8 mouse cellular contexts compared by ENCODE assay signal in the genomic region with DNA sequence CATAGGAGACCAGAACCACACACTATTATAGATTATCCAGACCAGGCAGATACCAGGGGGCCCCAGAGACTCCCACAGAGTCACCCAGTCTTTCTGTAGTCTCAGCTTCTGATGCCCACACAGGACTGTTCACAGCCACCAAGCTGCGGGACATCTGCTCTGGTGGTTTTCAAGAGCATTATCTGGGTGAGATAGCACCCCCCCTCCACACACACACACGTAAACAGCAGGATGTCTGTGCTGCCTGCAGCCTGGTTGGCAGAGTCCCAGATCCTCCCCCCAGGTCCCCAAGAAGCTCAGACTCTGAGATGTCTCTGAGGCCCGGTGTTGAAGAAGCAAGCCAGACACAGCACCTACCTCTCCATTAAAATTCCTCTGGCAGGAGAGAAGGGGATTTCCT. TPM values are rescaled to one million over a fixed set of nuclear protein-coding genes. Genes with fewer than 3 reads are reported as not detected.
A peak's percentile ranks its signal among the peaks of the same experiment; 100 is the strongest.
DNase-seq lines count a peak whose midpoint lies in the region; ATAC-seq and TF ChIP-seq lines count a peak whose summit lies in the region.

No protein-coding gene starts in this region.

- no peaks in the 10 kb centered on the region for H3K9me3 ChIP-seq in midbrain, embryonic 10.5 days (replicated peaks)
- H3K9me3 ChIP-seq in midbrain, postnatal 0 days (ENCODE audit: low read length): no peaks in the 10 kb centered on the region
- no peaks in the 10 kb centered on the region for H3K9me3 ChIP-seq in stomach, postnatal 0 days (ENCODE audit: control insufficient read depth, low read length)
- H3K9me3 ChIP-seq in hindbrain, embryonic 14.5 days (ENCODE audit: control insufficient read depth, low read length): no peaks in the 10 kb centered on the region

- TF ChIP-seq EP300 in stomach, postnatal 0 days (optimal IDR thresholded peaks at IDR 0.05): no peak

- WGBS in midbrain, embryonic 10.5 days: 73% methylated on average over 3 of the region's 3 CpGs
- 58% methylated on average over 3 of the region's 3 CpGs for WGBS in midbrain, postnatal 0 days
- WGBS in stomach, postnatal 0 days: 33% methylated on average over 3 of the region's 3 CpGs
- 59% methylated on average over 3 of the region's 3 CpGs for WGBS in hindbrain, embryonic 14.5 days

- H3K36me3 ChIP-seq in midbrain, embryonic 10.5 days: no peaks in the 10 kb centered on the region
- H3K36me3 ChIP-seq in midbrain, postnatal 0 days (ENCODE audit: insufficient read depth, low read length): no peaks in the 10 kb centered on the region
- H3K36me3 ChIP-seq in stomach, postnatal 0 days (ENCODE audit: control insufficient read depth, insufficient read depth, low read length): no peaks in the 10 kb centered on the region
- no peaks in the 10 kb centered on the region for H3K36me3 ChIP-seq in hindbrain, embryonic 14.5 days (replicated peaks; ENCODE audit: control insufficient read depth, insufficient read depth)

- peak; percentile 45 for DNase-seq in gastrocnemius, postnatal 10 days
- DNase-seq in gastrocnemius, postnatal 25 days: no peak
- no peak for DNase-seq in midbrain, embryonic 10.5 days (ENCODE audit: low spot score)
- DNase-seq in midbrain, postnatal 0 days (ENCODE audit: low spot score): no peak
- peak; percentile 40 for DNase-seq in induced T-regulatory cell, adult 2 months (ENCODE audit: low read depth)
- no peak for DNase-seq in stomach, postnatal 0 days (ENCODE audit: low spot score)
- DNase-seq in hindbrain, embryonic 14.5 days (ENCODE audit: low spot score): no peak
- DNase-seq in T-cell, adult 2 months (ENCODE audit: low spot score): no peak

- TF ChIP-seq CTCF in midbrain, postnatal 0 days (IDR thresholded peaks at IDR 0.05): no peak
- no peak for TF ChIP-seq CTCF in stomach, postnatal 0 days (IDR thresholded peaks at IDR 0.05; ENCODE audit: low read depth)

- H3K4me3 ChIP-seq in midbrain, embryonic 10.5 days: no peak overlapping the region
- H3K4me3 ChIP-seq in midbrain, postnatal 0 days (ENCODE audit: low read depth, low read length): no peak overlapping the region
- H3K4me3 ChIP-seq in stomach, postnatal 0 days (ENCODE audit: low read depth, low read length): no peak overlapping the region
- no peak overlapping the region for H3K4me3 ChIP-seq in hindbrain, embryonic 14.5 days (replicated peaks; ENCODE audit: low read length)

- H3K9ac ChIP-seq in midbrain, postnatal 0 days (replicated peaks; ENCODE audit: low read length, poor library complexity, severe bottlenecking): no peak overlapping the region
- H3K9ac ChIP-seq in stomach, postnatal 0 days (ENCODE audit: low read length): no peak overlapping the region; the same call in 1 of the 2 replicates
- no peak overlapping the region for H3K9ac ChIP-seq in hindbrain, embryonic 14.5 days

- peak overlapping the region; percentile 13; the same call in 1 of the 2 replicates for H3K27ac ChIP-seq in midbrain, embryonic 10.5 days (replicated peaks)
- no peak overlapping the region for H3K27ac ChIP-seq in midbrain, postnatal 0 days (ENCODE audit: low read depth, low read length)
- peak overlapping the region; percentile 58; the same call in 1 of the 2 replicates for H3K27ac ChIP-seq in stomach, postnatal 0 days (replicated peaks)
- no peak overlapping the region for H3K27ac ChIP-seq in hindbrain, embryonic 14.5 days

- H3K27me3 ChIP-seq in midbrain, embryonic 10.5 days (ENCODE audit: low read depth, poor library complexity, severe bottlenecking): 0 out of 2 replicates have a peak, but pooled peaks cover 7% of the 10 kb centered on the region
- no peaks in the 10 kb centered on the region for H3K27me3 ChIP-seq in midbrain, postnatal 0 days (ENCODE audit: insufficient read depth, low read length)
- H3K27me3 ChIP-seq in stomach, postnatal 0 days (ENCODE audit: control insufficient read depth, insufficient read depth, low read length): no peaks in the 10 kb centered on the region
- no peaks in the 10 kb centered on the region for H3K27me3 ChIP-seq in hindbrain, embryonic 14.5 days (ENCODE audit: control insufficient read depth, insufficient read depth, low read length)

- H3K4me1 ChIP-seq in midbrain, embryonic 10.5 days: peaks cover 35% of the 10 kb centered on the region
- H3K4me1 ChIP-seq in midbrain, postnatal 0 days (ENCODE audit: insufficient read depth, low read length): no peaks in the 10 kb centered on the region
- peaks cover 4% of the 10 kb centered on the region; the same call in 1 of the 2 replicates for H3K4me1 ChIP-seq in stomach, postnatal 0 days (replicated peaks; ENCODE audit: control insufficient read depth, insufficient read depth)
- 0 out of 2 replicates have a peak, but pooled peaks cover 4% of the 10 kb centered on the region for H3K4me1 ChIP-seq in hindbrain, embryonic 14.5 days (replicated peaks; ENCODE audit: control insufficient read depth, insufficient read depth, low read length)

- no peak overlapping the region for H3K4me2 ChIP-seq in midbrain, postnatal 0 days (ENCODE audit: low read depth, low read length, poor library complexity, severe bottlenecking)
- H3K4me2 ChIP-seq in stomach, postnatal 0 days (replicated peaks; ENCODE audit: low read depth): no peak overlapping the region
- no peak overlapping the region for H3K4me2 ChIP-seq in hindbrain, embryonic 14.5 days (replicated peaks)

- ATAC-seq in midbrain, postnatal 0 days (ENCODE audit: low FRiP score): no peak
- 0 out of 2 replicates have a peak, but pooled peaks have one; percentile 4 for ATAC-seq in stomach, postnatal 0 days (ENCODE audit: low FRiP score, low TSS enrichment)
- no peak for ATAC-seq in hindbrain, embryonic 14.5 days (ENCODE audit: low FRiP score)

RNA-seq across cellular contexts. Expression of a gene that starts 2.3 kb away (rescaled TPM):
- total RNA-seq in gastrocnemius, postnatal 10 days (2021): 100 to 1,000 TPM; 204 to 410 TPM
- 100 to 1,000 TPM; 335 to 488 TPM for total RNA-seq in gastrocnemius, postnatal 25 days (2021)
- polyA plus RNA-seq in midbrain, embryonic 10.5 days (2016; fragmentation: Nextera tagmentation; extraction: Ambion mirVana): 0.09 and 0.10 TPM in 2 replicates
- total RNA-seq in midbrain, postnatal 0 days (2014; rRNA removed): not detected in 2 replicates
- polyA plus RNA-seq in midbrain, postnatal 0 days (2015; fragmentation: Nextera tagmentation; extraction: Ambion mirVana): 0.12 TPM in 1 of 2 replicates, not detected in the other
- polyA plus RNA-seq in stomach, postnatal 0 days (2015; fragmentation: Nextera tagmentation; extraction: Ambion mirVana): 1.6 and 2.2 TPM in 2 replicates
- 0.27 TPM in 1 of 2 replicates, not detected in the other for polyA plus RNA-seq in hindbrain, embryonic 14.5 days (2014; fragmentation: Nextera tagmentation; extraction: Ambion mirVana)

RNA-seq across cellular contexts. Expression of a gene that starts 13.6 kb away (rescaled TPM):
- total RNA-seq in gastrocnemius, postnatal 10 days (2021): 1 to 10 TPM; 1.9 TPM
- total RNA-seq in gastrocnemius, postnatal 25 days (2021): 1 to 10 TPM in 1 of 2 experiments, under 1 TPM in 1; 0.91 to 1.7 TPM
- polyA plus RNA-seq in midbrain, embryonic 10.5 days (2016; fragmentation: Nextera tagmentation; extraction: Ambion mirVana): 0.82 and 0.90 TPM in 2 replicates
- total RNA-seq in midbrain, postnatal 0 days (2014; rRNA removed): 0.47 and 3.0 TPM in 2 replicates
- polyA plus RNA-seq in midbrain, postnatal 0 days (2015; fragmentation: Nextera tagmentation; extraction: Ambion mirVana): 3.0 and 4.3 TPM in 2 replicates
- polyA plus RNA-seq in stomach, postnatal 0 days (2015; fragmentation: Nextera tagmentation; extraction: Ambion mirVana): 2.8 and 3.1 TPM in 2 replicates
- polyA plus RNA-seq in hindbrain, embryonic 14.5 days (2014; fragmentation: Nextera tagmentation; extraction: Ambion mirVana): 2.5 and 3.6 TPM in 2 replicates

RNA-seq across cellular contexts. Expression of a gene that starts 39.7 kb away (rescaled TPM):
- total RNA-seq in gastrocnemius, postnatal 10 days (2021): under 1 TPM; 0.90 to 0.96 TPM
- 1 to 10 TPM in 1 of 2 experiments, under 1 TPM in 1; 0.49 to 2.7 TPM for total RNA-seq in gastrocnemius, postnatal 25 days (2021)
- 0.14 and 0.17 TPM in 2 replicates for polyA plus RNA-seq in midbrain, embryonic 10.5 days (2016; fragmentation: Nextera tagmentation; extraction: Ambion mirVana)
- 45.1 and 54.2 TPM in 2 replicates for total RNA-seq in midbrain, postnatal 0 days (2014; rRNA removed)
- polyA plus RNA-seq in midbrain, postnatal 0 days (2015; fragmentation: Nextera tagmentation; extraction: Ambion mirVana): 32.5 and 35.6 TPM in 2 replicates
- polyA plus RNA-seq in stomach, postnatal 0 days (2015; fragmentation: Nextera tagmentation; extraction: Ambion mirVana): 11.2 and 11.4 TPM in 2 replicates
- 13.0 and 14.9 TPM in 2 replicates for polyA plus RNA-seq in hindbrain, embryonic 14.5 days (2014; fragmentation: Nextera tagmentation; extraction: Ambion mirVana)

Comparison
In these comparisons a context has a peak if more than half of its experiments do, and no peak if none do; other contexts are left out.
1. DNase-seq: peak in gastrocnemius, postnatal 10 days (single experiment) and induced T-regulatory cell, adult 2 months (single experiment); none in gastrocnemius, postnatal 25 days (single experiment), midbrain, embryonic 10.5 days (single experiment), midbrain, postnatal 0 days (single experiment), stomach, postnatal 0 days (single experiment), hindbrain, embryonic 14.5 days (single experiment) and T-cell, adult 2 months (single experiment).
2. H3K27ac ChIP-seq: peak in midbrain, embryonic 10.5 days (single experiment) and stomach, postnatal 0 days (single experiment); none in midbrain, postnatal 0 days (single experiment) and hindbrain, embryonic 14.5 days (single experiment).
3. RNA of a gene that starts 39.7 kb away (polyA plus RNA-seq): 32.5 to 35.6 TPM in midbrain, postnatal 0 days, 13.0 to 14.9 TPM in hindbrain, embryonic 14.5 days and 11.2 to 11.4 TPM in stomach, postnatal 0 days; 0.14 to 0.17 TPM in midbrain, embryonic 10.5 days; every median in the first group is over 10 times any median in the second.